Mouse (Mus musculus) liver, embryonic 15.5 days (tissue): ENCODE data around the gene Rbfox2. TPM values are rescaled to one million over a fixed set of nuclear protein-coding genes. Genes with fewer than 3 reads are reported as not detected.

Experiments used
- ATAC-seq: fragments of 200-750 bp; cut with Nextera tagmentation; 2 replicates; pipeline ENCODE4 v1.8.0; 2017; ENCODE audit warnings: moderate number of reproducible peaks, mild to moderate bottlenecking, moderate library complexity; ENCODE audit not compliant: insufficient read depth
- H3K27ac ChIP-seq: fragments of 300-500 bp; sonication (generic); replicated peaks from 2 replicates; pipeline ENCODE4 v1.5.1; 2015; ENCODE audit warnings: mild to moderate bottlenecking, inconsistent platforms
- H3K27me3 ChIP-seq: fragments of 300-500 bp; sonication (generic); 2 replicates; pipeline ENCODE4 v1.6.1; 2015; ENCODE audit warnings: mild to moderate bottlenecking, inconsistent platforms
- H3K36me3 ChIP-seq: fragments of 300-500 bp; sonication (generic); replicated peaks from 2 replicates; pipeline ENCODE4 v1.6.1; 2015; ENCODE audit warnings: moderate library complexity, mild to moderate bottlenecking, inconsistent platforms
- H3K4me1 ChIP-seq: fragments of 300-500 bp; sonication (generic); replicated peaks from 2 replicates; pipeline ENCODE4 v1.6.1; 2015; ENCODE audit warnings: inconsistent platforms
- H3K4me2 ChIP-seq: fragments of 300-500 bp; sonication (generic); 2 replicates; pipeline ENCODE4 v1.6.1; 2015; ENCODE audit warnings: moderate library complexity, mild to moderate bottlenecking, inconsistent platforms
- H3K4me3 ChIP-seq: fragments of 300-500 bp; sonication (generic); replicated peaks from 2 replicates; pipeline ENCODE4 v1.5.1; 2015; ENCODE audit warnings: mild to moderate bottlenecking, inconsistent platforms
- H3K9ac ChIP-seq: fragments of 300-500 bp; sonication (generic); 2 replicates; pipeline ENCODE4 v1.6.1; 2015; ENCODE audit warnings: moderate library complexity, mild to moderate bottlenecking, inconsistent platforms
- H3K9me3 ChIP-seq: fragments of 300-500 bp; sonication (generic); replicated peaks from 2 replicates; pipeline ENCODE4 v1.6.1; 2016; ENCODE audit warnings: inconsistent platforms
- WGBS: fragments of 180-500 bp; shearing (Covaris S2); methylation state at CpG from one replicate; pipeline ENCODE4 v1.1.7; 2015; ENCODE audit warnings: mixed read lengths; ENCODE audit not compliant: insufficient replicate concordance; 5-methylcytosine and 5-hydroxymethylcytosine counted together
- polyA plus RNA-seq: library from polyadenylated mRNA; unstranded; fragments of >200 nt; fragmentation: Nextera tagmentation; extraction: Ambion mirVana; gene quantifications from 2 replicates; pipeline ENCODE4 v1.2.1, GENCODE M21; 2015

The Rbfox2 gene
- polyA plus RNA-seq, 1 experiment from 2014 or later, result 9.8 TPM

GRCm38 (mm10) chr15:77329681-77330180 lies 22.9 kb upstream of the Rbfox2 start:
- WGBS, result 43% methylated on average over 12 of the region's 12 CpGs
- Histone ChIP-seq H3K36me3 (no peaks in the 10 kb centered on the region), H3K4me2 (no peak overlapping the region; the same call in 1 of the 2 replicates), H3K9me3 (no peaks in the 10 kb centered on the region), H3K4me3 (no peak overlapping the region), H3K27ac (no peak overlapping the region), H3K27me3 (no peaks in the 10 kb centered on the region), H3K4me1 (no peaks in the 10 kb centered on the region), H3K9ac (no peak overlapping the region)
- peak; percentile 12; the same call in 1 of the 2 replicates for ATAC-seq

GRCm38 (mm10) chr15:77326361-77326760 lies 19.6 kb upstream of the Rbfox2 start:
- H3K4me3 ChIP-seq, result no peak overlapping the region
- no peaks in the 10 kb centered on the region for H3K36me3 ChIP-seq
- no peaks in the 10 kb centered on the region for H3K4me1 ChIP-seq
- ATAC-seq, result no peak
- no peaks in the 10 kb centered on the region for H3K27me3 ChIP-seq
- WGBS, result 82% methylated on average over 4 of the region's 4 CpGs
- H3K27ac ChIP-seq, result no peak overlapping the region
- H3K4me2 ChIP-seq, result no peak overlapping the region
- H3K9ac ChIP-seq, result no peak overlapping the region
- H3K9me3 ChIP-seq, result no peaks in the 10 kb centered on the region

GRCm38 (mm10) chr15:77324426-77324825 lies 17.6 kb upstream of the Rbfox2 start:
- WGBS, result 68% methylated on average over 11 of the region's 11 CpGs
- no peak for ATAC-seq
- no peak overlapping the region for H3K9ac ChIP-seq

DNA sequence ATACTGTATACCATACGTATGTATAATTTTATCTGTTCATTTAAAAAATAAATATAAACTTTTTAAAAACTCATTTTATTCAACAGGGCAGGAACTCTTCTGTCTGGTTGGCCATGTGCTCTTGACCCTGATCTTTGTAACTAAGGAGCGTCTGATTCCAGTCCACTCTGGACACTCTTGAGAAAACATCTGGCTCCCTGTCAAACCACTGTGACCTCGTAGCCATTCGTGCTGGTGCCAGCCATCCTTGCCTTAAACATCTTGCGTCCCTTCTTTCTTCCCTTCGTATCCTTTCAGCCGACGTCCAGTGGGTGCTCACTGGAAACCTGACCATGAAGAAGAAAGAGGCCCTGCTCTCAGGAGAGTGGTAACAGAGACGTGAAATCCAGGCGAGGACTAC lies 16.4 kb upstream of the Rbfox2 start:
- WGBS, result 68% methylated on average over 10 of the region's 10 CpGs

More at GRCm38 (mm10) chr15:77324426-77324825, 17.6 kb upstream of the Rbfox2 start:
- H3K4me1 ChIP-seq, result no peaks in the 10 kb centered on the region
- no peak overlapping the region for H3K4me3 ChIP-seq
- no peak overlapping the region for H3K27ac ChIP-seq
- H3K27me3 ChIP-seq, result no peaks in the 10 kb centered on the region
- no peaks in the 10 kb centered on the region for H3K36me3 ChIP-seq
- no peaks in the 10 kb centered on the region for H3K9me3 ChIP-seq
- H3K4me2 ChIP-seq, result no peak overlapping the region

DNA sequence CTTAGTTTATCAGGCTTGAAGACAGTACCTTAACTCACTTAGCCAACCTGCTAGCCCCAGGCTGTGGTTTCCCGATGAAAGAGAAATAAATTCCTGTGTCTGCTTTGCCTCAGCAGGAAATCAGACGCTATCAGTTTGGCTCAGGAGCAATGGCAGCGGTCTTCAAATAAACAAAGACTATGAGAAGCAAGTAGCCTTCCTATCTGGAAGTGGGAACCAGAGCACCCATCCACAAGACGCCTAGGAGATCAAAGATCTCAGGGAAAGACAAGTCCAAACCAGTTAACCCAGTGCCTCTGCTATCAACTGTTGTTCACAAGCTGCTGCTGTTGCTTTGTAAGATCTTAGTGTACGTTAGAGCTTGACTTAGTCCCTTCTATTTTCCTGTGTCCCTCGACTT lies 6.9 kb upstream of the Rbfox2 start:
- peaks cover 11% of the 10 kb centered on the region; the same call in 1 of the 2 replicates for H3K27me3 ChIP-seq
- no peak for ATAC-seq
- H3K4me2 ChIP-seq, result no peak overlapping the region
- no peaks in the 10 kb centered on the region for H3K36me3 ChIP-seq
- no peak overlapping the region for H3K4me3 ChIP-seq
- no peak overlapping the region for H3K27ac ChIP-seq
- H3K4me1 ChIP-seq, result no peaks in the 10 kb centered on the region
- no peaks in the 10 kb centered on the region for H3K9me3 ChIP-seq
- whole genome bisulfite sequencing, result 16% methylated on average over 6 of the region's 6 CpGs
- no peak overlapping the region for H3K9ac ChIP-seq

More for the DNA sequence above, 16.4 kb upstream of the Rbfox2 start:
- H3K27ac ChIP-seq, result no peak overlapping the region
- no peak overlapping the region for H3K9ac ChIP-seq
- no peaks in the 10 kb centered on the region for H3K9me3 ChIP-seq
- no peak overlapping the region for H3K4me3 ChIP-seq
- H3K27me3 ChIP-seq, result no peaks in the 10 kb centered on the region
- H3K36me3 ChIP-seq, result no peaks in the 10 kb centered on the region
- H3K4me1 ChIP-seq, result no peaks in the 10 kb centered on the region
- no peak for ATAC-seq
- H3K4me2 ChIP-seq, result no peak overlapping the region

- no peak overlapping the region for H3K9ac ChIP-seq
- H3K9me3 ChIP-seq, result no peaks in the 10 kb centered on the region
- no peak for ATAC-seq
- peaks cover 1% of the 10 kb centered on the region; the same call in 1 of the 2 replicates for H3K4me1 ChIP-seq
- peaks cover 18% of the 10 kb centered on the region for H3K27me3 ChIP-seq
- no peak overlapping the region for H3K27ac ChIP-seq
- no peak overlapping the region for H3K4me2 ChIP-seq
- H3K4me3 ChIP-seq, result no peak overlapping the region
- no peaks in the 10 kb centered on the region for H3K36me3 ChIP-seq
- WGBS, result 81% methylated on average over 7 of the region's 7 CpGs
Measured at GRCm38 (mm10) chr15:77312796-77313195, 6.0 kb upstream of the Rbfox2 start.

- Histone ChIP-seq H3K27ac (no peak overlapping the region), H3K4me3 (no peak overlapping the region), H3K27me3 (peaks cover 60% of the 10 kb centered on the region), H3K36me3 (no peaks in the 10 kb centered on the region), H3K4me1 (peaks cover 16% of the 10 kb centered on the region), H3K4me2 (no peak overlapping the region), H3K9me3 (no peaks in the 10 kb centered on the region), H3K9ac (no peak overlapping the region)
- 43% methylated on average over 4 of the region's 4 CpGs for WGBS
- ATAC-seq, result no peak
Measured at GRCm38 (mm10) chr15:77307767-77308495, 1.1 kb upstream of the Rbfox2 start.

DNA sequence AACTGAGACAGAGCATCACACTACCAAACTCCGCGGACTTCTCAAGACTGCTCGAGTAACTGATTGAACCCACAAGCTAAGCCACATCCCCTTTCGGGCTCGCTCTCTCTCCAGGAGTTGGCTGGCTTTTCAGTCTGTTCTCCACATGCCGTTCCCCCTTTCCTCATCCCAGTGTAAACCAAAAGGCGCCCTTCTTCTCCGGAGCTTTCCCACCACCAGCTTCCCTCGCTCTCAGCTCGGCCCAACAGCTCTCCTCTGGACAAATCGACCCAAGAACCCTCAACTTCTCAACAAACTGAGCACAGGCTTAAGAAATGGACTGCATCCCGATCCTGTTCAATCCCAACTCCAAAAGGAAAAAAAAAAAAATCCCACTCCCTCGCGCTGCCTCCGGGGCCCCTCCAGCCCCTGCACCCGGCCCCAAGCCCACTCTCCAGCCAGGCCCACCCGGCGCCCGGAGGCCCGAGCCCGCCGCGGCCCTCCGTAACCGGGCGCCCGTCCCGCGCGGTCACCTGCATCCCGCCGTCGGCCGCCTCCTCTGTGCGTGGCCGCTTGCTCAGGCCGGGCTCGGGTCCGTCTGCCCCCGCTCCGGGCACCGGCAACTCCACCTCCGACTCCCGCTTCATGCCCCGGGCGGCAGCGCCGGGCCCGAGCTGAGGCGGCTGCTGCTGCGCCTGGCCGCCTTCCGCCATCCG lies 805 bp downstream of the Rbfox2 start:
- 0 out of 2 replicates have a peak, but pooled peaks have one; percentile 3 for ATAC-seq
- Histone ChIP-seq H3K27ac (peak overlapping the region; percentile 78), H3K9ac (peak overlapping the region; percentile 40), H3K4me1 (peaks cover 16% of the 10 kb centered on the region), H3K4me3 (peak overlapping the region; percentile 63), H3K4me2 (peak overlapping the region; percentile 74), H3K36me3 (no peaks in the 10 kb centered on the region), H3K27me3 (peaks cover 60% of the 10 kb centered on the region), H3K9me3 (no peaks in the 10 kb centered on the region)
- under 1% methylated on average over 53 of the region's 54 CpGs for WGBS

GRCm38 (mm10) chr15:77304960-77305359 lies 1.8 kb downstream of the Rbfox2 start:
- Histone ChIP-seq H3K36me3 (no peaks in the 10 kb centered on the region), H3K4me1 (peaks cover 16% of the 10 kb centered on the region), H3K9ac (no peak overlapping the region), H3K27ac (no peak overlapping the region), H3K4me2 (peak overlapping the region; percentile 74), H3K27me3 (peaks cover 57% of the 10 kb centered on the region), H3K9me3 (no peaks in the 10 kb centered on the region), H3K4me3 (0 out of 2 replicates have a peak overlapping the region, but pooled peaks have one; percentile 11)
- ATAC-seq, result no peak
- 26% methylated on average over 3 of the region's 3 CpGs for WGBS

DNA sequence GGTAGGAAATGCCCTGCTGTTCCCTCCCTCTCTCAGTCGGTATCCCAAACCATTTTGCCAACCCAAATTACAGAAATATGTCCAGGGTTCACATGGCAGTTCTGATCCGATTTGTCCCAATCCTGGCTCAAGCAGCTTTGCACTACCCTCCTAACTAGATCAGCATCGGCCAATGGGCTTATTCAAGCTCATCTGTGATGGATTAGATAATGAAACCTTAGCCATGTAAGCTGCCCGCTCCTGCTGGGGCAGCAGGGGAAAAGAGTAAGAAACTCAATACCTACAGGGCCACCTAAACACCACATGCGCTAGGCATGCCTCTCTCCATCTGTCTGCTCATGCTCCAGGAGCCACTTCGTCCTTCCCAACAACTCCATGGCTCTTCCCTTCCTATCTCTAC lies 5.7 kb downstream of the Rbfox2 start:
- Histone ChIP-seq H3K27me3 (peaks cover 29% of the 10 kb centered on the region), H3K36me3 (no peaks in the 10 kb centered on the region), H3K4me1 (peaks cover 6% of the 10 kb centered on the region; the same call in 1 of the 2 replicates), H3K9ac (no peak overlapping the region), H3K4me2 (no peak overlapping the region), H3K27ac (no peak overlapping the region), H3K9me3 (no peaks in the 10 kb centered on the region), H3K4me3 (no peak overlapping the region)
- no peak for ATAC-seq
- WGBS, result 56% methylated on average over 6 of the region's 6 CpGs

- H3K27ac ChIP-seq, result no peak overlapping the region
- H3K9me3 ChIP-seq, result no peaks in the 10 kb centered on the region
- H3K9ac ChIP-seq, result no peak overlapping the region
- no peak overlapping the region for H3K4me2 ChIP-seq
- peaks cover 4% of the 10 kb centered on the region; the same call in 1 of the 2 replicates for H3K27me3 ChIP-seq
- H3K36me3 ChIP-seq, result no peaks in the 10 kb centered on the region
- peaks cover 4% of the 10 kb centered on the region for H3K4me1 ChIP-seq
- H3K4me3 ChIP-seq, result no peak overlapping the region
- 48% methylated on average over 3 of the region's 3 CpGs for WGBS
- ATAC-seq, result no peak
Measured at GRCm38 (mm10) chr15:77298564-77298963, 8.2 kb downstream of the Rbfox2 start.
